Mouse (Mus musculus): ENCODE data around the gene Abhd17b.
"Not testable (repeated sequence)": the region's sequence is repeated elsewhere in the genome, so short reads cannot be mapped to it uniquely, and the experiment has no call there.

The Abhd17b gene

DNA sequence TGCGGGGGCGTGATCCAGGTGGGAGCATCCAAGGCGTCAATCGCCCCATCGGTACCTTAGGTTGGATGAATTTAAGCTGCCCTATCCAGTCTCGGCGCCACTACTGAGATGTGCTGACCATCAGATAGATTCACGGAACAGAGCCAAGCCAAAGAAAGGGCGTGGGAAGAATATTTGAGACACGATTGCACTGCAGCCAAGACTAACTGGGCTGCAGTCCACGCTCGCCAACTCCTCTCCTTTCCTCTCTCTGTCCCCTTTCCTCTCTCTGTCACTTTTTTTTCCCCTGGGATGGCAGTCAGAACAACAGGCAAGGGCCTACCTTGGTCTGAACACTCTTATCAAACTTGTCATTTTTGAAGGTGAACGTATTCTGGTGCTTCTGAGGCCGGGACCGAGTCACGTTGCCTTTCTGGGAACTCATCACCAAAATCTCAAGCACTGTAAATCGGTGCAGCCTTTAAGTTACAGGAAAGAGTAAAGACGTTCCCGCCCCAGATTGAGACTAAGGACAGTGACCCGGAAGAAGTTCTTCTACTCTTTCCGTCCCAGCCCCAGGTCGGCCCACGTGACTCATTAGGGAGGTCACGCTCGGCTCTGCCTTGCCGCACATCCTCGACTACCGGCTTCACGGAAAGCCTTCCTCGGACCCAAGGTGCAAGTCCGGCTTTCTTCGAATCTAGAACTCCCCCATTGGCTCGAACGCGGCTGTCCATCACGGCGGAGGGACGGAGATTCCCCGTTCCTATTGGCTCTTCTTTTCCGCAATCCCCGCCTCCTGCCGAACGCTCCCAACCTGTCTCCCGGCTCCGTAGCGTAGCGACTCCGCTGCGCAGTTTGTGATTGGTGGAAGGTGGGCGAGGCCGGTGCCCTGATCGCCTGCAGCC lies 457 bp upstream of the Abhd17b start, which contains the start of gene 1110059E24Rik:
Gene 1110059E24Rik, minus strand, starts transcription at position 692 of the 887 bp plus-strand sequence.
- peak; percentile 96 for DNase-seq

DNA sequence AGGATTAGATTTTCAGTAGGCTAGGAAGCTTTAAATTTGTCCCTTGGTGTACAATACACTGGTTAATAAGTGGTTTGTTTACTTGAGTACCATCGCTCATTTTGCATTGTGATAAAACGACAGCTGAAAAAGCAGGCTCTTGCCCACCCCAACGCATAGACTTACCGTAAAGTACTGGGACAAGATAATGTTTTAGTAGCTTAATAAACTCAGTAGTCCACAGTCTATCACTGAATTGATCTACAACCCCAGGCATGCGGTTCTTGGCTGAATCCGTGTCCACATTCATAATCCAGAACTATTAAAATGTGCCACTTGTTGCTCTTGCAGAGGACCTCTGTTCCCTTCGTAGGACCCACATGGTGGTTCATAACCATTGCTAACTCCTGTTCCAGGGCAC lies 1.8 kb downstream of the Abhd17b start:
- DNase-seq: no peak

- no peak for DNase-seq
These were observed 7.7 kb downstream of the Abhd17b start for GRCm38 (mm10) chr19:21660734-21661133.

GRCm38 (mm10) chr19:21663756-21664456 lies 10.9 kb downstream of the Abhd17b start:
- peak; percentile 31 for DNase-seq

DNA sequence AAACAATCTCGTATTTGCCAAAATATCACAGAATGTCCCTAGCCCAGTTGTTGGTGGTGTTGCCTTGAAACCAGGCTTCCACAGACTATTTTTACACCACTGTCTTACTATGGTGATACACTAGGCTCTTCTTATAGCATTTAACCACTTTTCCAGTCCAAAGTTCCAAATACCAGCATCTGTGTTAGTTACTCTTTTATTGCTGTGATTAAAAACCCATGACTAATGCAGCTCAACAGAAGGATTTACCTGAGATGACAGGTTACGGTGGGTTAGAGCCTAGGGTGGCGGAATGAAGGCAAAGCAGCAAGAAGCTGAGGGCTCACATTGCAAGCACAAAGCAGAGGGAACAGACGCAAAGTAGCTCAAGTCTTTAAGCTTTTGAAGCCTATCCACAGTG lies 16.7 kb downstream of the Abhd17b start:
- DNase-seq: no peak

DNA sequence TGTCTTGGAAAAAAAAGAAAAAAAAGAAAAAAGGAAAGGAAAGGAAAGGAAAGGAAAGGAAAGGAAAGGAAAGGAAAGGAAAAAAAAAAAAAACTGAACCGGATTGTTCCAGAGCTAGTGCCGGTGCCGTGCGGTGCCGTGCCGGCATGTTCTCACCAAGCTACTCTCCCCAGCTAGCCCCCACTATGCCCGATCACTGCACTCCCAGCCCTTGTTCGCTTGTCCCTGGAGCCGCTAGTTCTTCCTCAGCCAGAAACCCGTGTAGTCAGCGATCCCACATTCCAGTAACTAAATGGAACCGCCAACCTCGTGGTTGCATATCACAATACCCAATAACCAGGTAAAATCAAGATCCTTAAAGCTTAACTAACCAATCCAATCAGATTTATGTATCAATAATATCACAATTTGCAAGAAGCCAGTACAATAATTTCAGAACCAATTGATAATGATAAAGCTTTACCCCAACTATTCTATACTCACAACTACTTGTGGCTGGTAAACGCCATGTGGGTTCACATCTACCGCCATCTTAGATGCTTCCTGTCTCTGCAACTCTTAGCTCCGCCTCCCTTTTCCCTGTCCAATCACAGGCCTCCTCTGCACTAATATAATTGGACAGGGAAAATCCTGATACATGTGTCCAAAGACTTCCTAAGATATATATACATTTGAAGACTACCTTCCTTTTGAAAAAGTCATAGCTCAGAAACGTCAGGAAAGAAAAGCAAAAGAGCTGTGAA lies 21.5 kb downstream of the Abhd17b start:
- DNase-seq: no peak

GRCm38 (mm10) chr19:21680091-21680490 lies 27.1 kb downstream of the Abhd17b start:
- no peak for DNase-seq

DNA sequence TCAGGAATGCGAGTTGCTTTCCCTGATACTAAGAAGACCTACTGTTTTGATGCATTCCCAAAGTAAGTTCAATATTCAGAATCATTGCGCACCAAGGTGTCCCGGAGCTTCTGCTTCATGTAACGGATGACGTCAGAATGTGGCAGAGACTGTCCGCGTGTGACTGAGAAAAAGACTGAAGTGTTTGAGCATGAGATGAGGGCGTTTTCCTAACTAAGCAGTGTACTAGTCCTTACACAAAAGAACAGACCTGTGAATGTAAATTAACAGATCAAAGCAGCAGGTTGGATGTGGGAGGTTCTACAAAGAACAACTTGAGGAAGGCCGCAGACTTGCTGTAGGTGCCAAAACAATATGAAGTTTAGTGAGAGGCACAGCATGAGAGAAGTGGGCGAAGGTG lies 28.0 kb downstream of the Abhd17b start:
- DNase-seq: no peak

GRCm38 (mm10) chr19:21713260-21714031 lies 60.5 kb downstream of the Abhd17b start:
- peak; percentile 22 for DNase-seq

DNA sequence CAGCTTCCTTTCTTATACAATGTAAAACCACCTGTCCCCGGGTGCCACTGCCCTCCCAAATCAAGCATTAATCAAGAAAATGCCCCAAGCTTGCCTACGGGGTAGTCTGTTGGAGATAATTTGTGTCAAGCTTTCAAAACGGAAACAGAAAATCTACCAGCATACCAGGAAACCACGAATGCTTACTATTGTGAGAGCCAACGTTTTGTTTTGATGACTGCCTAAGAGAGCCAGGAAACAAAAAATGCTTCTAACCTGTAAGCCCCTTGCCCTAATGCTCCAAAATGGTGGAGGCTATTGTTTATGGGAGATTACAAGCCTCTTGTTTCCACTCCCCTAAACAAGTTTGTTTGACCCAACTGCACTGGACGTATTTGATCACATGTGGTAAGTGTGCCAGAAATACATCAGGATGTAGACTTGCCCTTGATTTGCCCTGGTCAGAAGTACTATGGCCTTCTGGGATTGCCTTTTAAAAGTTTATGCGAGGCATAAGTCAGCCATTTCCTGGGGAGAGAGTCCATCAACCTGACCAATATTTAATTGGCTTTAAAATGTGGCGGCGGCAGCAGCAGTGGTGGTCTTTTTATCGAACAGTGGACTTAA lies 61.4 kb downstream of the Abhd17b start:
- no peak for DNase-seq

DNA sequence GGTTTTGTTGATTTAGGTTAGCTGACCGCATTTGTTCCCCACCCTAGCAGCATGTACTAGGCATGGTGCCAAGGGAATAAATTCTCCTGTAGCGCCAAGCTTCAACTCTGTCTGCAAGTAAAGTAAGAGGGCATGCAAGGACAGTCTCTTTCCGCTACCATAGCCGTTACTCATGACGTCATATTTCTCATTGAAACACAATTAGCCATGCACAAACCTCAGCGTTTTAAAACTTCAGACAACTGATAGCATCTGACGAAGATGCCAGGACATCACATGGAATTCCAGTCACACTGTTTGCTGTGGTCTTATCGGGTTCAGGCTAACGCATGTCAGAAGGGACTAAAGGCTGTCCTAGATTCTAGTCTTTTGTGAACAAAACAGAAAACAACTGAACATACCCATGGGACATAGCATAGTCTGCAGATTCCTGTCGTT lies 62.0 kb downstream of the Abhd17b start:
- DNase-seq: peak; percentile 15

DNA sequence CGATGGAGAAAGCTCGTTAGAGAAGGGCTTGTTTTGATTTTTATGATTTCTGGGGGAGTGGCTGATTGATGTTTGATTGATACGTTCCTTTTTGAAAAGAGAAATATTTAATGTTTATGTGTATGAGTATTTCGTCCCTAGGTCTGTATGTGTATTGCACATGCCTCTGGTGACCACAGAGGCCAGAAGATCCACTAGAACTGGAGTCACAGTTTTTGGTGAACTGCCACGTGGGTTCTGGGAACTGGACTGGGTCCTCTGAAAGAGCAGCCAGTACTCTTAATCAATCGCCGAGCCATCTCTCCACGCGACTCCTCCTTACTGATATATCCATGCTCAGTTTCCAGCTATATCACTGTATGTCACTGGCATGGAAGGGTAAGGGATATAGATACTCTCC lies 62.5 kb downstream of the Abhd17b start:
- no peak for DNase-seq

DNA sequence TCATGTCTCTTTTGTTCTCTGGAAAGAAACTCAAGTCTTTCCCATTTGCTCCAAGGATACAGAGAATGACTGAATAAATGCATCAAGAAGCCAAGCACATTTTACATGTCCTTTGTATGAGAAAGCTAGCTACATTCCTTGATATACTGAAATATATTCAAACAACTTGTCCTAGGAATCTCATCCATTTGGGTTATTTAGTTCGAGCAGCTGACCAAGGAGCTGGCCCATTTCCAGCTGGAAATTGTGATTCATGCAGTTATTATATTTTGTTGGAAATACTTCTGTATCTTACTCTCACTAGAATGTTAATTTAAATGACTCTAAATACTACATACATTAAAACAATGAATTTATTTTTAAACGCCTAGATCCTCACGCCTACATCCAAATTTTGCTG lies 63.5 kb downstream of the Abhd17b start:
- no peak for DNase-seq

GRCm38 (mm10) chr19:21719206-21719605 lies 66.2 kb downstream of the Abhd17b start:
- DNase-seq: no peak

GRCm38 (mm10) chr19:21720950-21721349 lies 68.0 kb downstream of the Abhd17b start:
- DNase-seq: no peak

- DNase-seq: not testable (repeated sequence)
These were observed 70.3 kb downstream of the Abhd17b start for GRCm38 (mm10) chr19:21723280-21723679.

DNA sequence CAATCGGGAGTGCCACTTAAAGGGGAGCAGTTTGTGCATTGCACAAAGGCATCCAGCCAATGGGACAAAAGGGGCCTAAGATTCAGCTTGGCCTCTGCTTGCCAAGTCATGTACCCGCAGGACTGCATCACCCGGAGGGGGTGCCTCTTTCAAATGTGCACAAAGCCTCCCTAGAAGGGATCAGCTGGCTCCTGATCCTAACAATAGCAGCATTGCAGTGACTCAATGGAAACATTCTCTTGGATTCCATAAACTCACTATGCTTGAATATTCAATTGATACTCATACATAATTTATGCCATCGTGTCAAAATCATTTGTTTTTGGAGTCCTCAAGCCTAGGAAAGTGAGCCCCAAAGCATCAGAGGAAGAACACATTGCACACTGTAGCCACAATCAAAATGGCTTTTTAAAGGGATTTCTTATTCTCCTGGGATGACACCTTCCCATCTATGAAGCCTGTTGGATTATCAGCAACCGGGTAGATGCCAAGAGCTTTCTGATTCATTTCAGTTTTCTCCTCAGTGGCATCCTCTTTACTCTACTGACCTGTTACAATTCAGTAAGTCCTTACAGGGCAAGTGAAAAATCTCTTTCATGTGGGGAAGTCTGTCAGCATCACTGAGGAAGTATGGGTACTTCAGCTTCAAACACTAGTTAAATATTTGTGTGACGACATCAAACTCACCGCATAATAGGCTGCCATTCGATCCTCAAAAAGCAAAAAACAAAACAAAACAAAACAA lies 71.1 kb downstream of the Abhd17b start:
- DNase-seq: no peak

DNA sequence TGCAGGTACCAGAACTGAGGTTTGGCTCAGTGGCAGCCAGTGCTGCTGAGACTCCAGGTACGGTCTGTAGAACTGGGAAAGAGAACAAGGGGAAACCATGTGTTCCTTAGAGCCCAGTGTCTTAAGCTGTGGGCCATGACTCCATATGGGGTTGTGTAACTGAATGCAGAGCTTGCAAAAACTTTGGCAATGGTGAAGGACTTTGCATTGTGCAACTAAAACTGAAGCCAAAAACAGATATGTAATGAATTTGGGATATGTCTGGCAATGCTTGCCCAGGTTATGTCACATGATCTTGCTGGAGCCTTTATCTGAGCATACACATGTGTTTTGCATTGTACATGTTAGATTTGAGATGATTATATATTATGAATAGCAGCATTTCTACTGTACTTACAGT lies 72.2 kb downstream of the Abhd17b start:
- no peak for DNase-seq

- no peak for DNase-seq
These were observed 74.1 kb downstream of the Abhd17b start for GRCm38 (mm10) chr19:21727081-21727480.

DNA sequence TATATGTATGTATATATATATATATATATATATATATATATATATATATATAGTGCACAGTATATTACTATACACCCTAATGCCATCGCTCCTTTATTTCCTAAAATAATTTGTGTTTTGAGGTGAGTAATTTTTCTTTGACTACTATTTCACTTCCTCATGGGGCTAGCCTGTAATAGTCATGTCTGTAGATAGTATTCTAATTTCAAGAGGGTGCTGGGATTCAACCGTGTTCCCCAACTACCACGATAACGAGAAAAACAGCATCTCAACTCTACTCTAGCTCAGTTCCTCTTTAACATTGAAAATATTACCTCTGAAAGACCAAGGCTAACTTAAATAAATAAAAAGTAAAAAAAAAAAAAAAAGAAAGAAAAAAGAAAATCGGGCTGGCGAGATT lies 75.4 kb downstream of the Abhd17b start:
- no peak for DNase-seq

DNA sequence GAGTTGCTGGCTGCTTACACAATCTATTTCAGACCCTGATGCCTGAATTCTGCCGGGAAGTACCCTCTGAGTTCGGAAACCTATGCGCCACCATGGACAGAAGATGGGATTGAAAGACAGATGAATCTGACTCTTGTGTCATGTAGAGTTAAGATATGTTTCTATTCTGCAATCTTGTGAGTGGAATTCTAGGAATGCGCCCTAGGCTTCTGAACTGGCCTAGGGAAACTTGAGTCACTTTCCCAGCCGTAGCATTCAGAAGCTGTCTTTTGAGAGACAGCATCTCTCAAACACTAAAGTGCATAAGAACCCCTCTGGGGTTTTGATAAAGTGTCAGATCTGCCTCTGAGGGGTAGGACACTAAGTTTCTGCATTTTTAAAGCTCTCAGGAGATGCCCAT lies 78.9 kb downstream of the Abhd17b start:
- DNase-seq: no peak

Data from lung, postnatal 14 days (tissue).